Mouse (Mus musculus) MEL-GATA-1-ER (cell line): ENCODE data around the gene Dgcr2.

Experiments
- DNase-seq: peaks from one replicate; pipeline ENCODE4 v3.0.0-alpha.2; 2012; ENCODE audit warnings: low read depth; ENCODE audit errors: extremely low read depth

The Dgcr2 gene

GRCm38 (mm10) chr16:17911052-17911595 lies 12.8 kb upstream of the Dgcr2 start, which contains the start of gene Ess2:
Gene Ess2, minus strand, starts transcription at chr16:17911348.
- DNase-seq = peak; percentile 88

GRCm38 (mm10) chr16:17896091-17896490 lies 2.3 kb downstream of the Dgcr2 start:
- no peak for DNase-seq

DNA sequence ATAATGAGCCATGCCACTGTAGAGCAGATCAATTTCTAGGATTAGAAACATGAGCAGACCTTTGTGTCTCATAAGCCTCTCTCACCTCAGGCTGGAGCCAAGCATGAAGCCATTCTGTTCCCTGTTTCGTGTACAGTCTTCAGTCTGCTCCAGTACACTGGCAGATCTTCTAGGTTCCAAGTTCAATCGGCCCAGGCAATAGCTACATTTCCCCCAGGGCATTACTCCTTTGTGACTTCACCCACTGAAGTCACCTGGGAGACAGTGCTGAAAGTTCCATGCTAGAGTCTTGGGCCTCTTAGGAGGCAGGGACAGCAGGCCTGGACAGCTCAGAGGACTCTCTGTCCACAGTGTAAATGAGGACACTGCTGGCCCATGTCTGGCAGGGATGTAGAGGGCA lies 4.4 kb downstream of the Dgcr2 start, which contains the start of gene Tssk1:
Tssk1 (plus strand) TSS at position 301 of the 400 bp plus-strand sequence.
- DNase-seq = no peak

GRCm38 (mm10) chr16:17892606-17893005 lies 5.8 kb downstream of the Dgcr2 start:
- no peak for DNase-seq

DNA sequence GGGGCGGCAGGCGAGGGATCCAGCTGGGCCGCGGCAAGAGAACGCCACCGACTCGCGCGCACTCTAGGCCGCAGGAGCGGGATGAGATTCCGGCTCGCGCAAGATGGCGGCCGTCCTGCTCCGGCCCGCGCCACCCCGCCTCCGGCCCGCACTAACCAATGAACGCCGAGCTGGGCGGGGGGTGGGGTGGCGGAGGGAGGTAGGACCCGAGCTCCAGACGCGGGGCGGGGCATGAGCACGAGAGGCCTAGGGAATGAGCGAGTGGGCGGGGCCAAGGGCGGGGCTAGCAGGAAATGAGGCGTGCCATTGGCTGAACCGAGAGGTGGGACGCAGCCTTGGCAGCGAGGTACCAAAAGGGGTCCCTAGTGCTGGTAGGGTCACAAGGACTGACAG lies 6.8 kb downstream of the Dgcr2 start, which contains the start of gene Gm20518:
Gm20518 (minus strand) TSS at position 105 of the 393 bp plus-strand sequence.
- peak; percentile 78 for DNase-seq

DNA sequence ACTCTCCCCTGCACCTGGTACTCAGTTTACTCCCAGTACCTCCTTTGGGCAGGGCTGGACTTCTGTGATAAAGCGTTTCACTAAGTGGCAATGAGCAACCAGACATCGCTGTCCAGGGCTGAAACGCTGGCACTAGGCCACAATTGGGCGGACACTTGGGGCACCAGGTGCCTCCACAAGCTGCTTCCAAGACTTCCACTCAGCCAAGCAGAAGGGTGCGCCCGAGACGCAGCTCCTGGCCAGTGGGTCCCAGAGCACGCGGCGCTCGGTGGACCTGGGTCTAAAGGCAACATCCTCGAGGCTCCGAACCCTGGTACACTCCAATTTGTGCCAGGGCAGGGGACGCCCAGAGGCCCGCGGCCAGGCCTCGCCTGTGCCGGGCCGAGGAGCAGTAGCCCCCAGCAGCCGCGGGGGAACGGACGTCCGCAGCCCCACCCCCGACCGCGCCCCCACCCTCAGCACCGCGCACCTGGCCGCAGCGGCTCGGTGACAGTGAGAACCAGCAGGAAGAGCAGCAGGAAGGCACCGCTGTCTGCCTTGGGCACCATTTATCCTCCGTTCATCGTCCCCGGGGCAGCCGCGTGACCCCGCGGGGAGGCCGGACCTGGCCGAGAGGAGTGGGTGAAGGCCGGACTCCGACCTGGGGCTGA lies 7.3 kb downstream of the Dgcr2 start:
- peak; percentile 23 for DNase-seq

- no peak for DNase-seq
Measured at GRCm38 (mm10) chr16:17890342-17890727, 8.0 kb downstream of the Dgcr2 start.

DNA sequence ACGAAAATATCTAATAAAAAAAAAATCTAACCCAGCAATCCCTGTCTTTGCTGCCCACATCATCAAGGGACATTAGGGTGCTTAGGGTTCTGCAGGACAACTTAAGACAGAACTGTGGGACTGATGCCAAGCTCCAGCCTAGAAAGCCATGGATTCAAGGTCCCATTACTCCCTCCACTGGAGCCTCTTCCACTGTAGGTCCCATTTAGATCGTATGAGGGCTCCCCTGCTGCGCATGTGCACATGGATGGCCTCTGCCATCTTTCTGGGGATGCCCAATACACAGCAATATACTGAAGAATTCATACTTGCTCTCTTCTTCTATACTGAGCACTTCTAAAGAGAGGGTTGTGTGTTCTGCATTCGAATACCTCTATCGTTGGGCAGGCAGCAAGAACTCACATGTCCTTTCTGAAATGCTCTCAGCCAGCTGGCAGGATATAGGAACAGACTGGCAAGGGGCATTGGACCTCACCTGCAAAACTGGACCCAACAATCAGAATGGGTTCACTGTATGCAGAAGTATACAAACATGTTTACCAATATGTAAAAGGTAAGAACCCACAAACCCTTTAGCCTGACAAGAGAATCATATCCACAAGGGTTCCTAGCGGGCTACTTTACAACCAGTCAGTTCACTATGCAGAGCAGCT lies 8.5 kb downstream of the Dgcr2 start:
- DNase-seq = no peak

- DNase-seq = no peak
Measured at GRCm38 (mm10) chr16:17884116-17884515, 14.2 kb downstream of the Dgcr2 start.

DNA sequence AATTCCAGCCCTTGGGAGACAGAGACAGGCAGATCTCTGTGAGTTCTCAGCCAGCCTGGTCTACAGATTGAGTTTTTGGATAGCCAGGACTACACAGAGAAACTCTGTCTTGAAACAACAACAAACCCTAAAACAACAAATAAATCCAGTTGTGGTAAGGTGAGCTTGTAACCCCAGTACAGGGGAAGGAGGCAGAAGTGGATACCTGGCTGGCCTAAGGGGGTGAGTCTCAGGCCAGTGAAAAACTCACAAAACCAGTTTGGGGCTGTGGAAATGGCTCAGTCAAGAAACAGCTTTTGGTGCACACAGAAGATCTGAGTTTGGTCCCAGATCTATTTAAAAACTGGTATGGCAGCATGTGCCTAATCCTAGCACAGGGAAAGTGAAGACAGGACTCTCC lies 16.2 kb downstream of the Dgcr2 start:
- DNase-seq = no peak

- DNase-seq = no peak
Measured at GRCm38 (mm10) chr16:17879571-17879970, 18.8 kb downstream of the Dgcr2 start.

DNA sequence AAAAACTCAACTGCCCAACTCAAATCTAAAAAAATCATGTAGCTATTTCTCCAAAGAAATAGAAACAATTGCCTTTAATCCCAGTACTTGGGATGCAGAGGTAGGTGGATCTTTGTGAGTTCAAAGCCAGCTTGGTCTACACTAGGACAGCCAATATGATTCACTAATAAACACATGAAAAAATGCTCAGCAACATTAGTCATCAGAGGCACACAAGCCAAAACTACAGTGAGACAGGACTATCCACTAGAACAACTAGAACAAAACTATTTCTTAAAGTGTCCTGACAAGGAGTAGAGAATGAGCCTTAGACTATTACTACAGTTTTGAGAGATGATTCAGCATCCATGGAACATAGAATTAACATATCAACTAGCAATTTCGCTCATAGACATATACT lies 22.3 kb downstream of the Dgcr2 start:
- DNase-seq = no peak

DNA sequence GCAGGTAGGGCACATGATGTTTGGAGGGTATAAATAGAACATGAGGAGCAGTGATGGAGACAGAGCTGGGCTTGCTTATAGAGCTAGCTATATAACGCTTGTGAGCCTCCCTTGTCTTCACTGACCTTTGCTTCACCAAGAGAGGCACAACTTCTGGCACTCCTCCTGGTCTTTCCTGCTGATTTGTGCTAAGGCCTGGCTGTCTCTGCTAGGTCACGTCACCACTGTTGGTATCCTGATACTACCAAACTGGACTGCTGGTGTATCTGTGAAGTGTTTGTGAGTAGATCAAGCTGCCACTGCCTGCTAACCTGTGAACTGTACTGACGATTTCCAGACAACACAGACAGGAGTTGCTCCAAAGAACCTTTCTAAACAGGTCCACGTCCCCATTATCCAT lies 23.2 kb downstream of the Dgcr2 start:
- no peak for DNase-seq

- DNase-seq = no peak
Measured at GRCm38 (mm10) chr16:17872995-17873394, 25.4 kb downstream of the Dgcr2 start.

GRCm38 (mm10) chr16:17871248-17871647 lies 27.1 kb downstream of the Dgcr2 start:
- peak; percentile 66 for DNase-seq

- no peak for DNase-seq
Measured at GRCm38 (mm10) chr16:17865770-17866169, 32.6 kb downstream of the Dgcr2 start.

- no peak for DNase-seq
Measured at GRCm38 (mm10) chr16:17865293-17865692, 33.1 kb downstream of the Dgcr2 start.

- no peak for DNase-seq
Measured at GRCm38 (mm10) chr16:17858592-17858991, 39.8 kb downstream of the Dgcr2 start.

- DNase-seq = no peak
Measured at GRCm38 (mm10) chr16:17857157-17857556, 41.2 kb downstream of the Dgcr2 start.

GRCm38 (mm10) chr16:17853263-17853662 lies 45.1 kb downstream of the Dgcr2 start:
- no peak for DNase-seq

- DNase-seq = no peak
Measured at GRCm38 (mm10) chr16:17851860-17852259, 46.5 kb downstream of the Dgcr2 start.

GRCm38 (mm10) chr16:17851331-17851730 lies 47.0 kb downstream of the Dgcr2 start:
- DNase-seq = no peak

DNA sequence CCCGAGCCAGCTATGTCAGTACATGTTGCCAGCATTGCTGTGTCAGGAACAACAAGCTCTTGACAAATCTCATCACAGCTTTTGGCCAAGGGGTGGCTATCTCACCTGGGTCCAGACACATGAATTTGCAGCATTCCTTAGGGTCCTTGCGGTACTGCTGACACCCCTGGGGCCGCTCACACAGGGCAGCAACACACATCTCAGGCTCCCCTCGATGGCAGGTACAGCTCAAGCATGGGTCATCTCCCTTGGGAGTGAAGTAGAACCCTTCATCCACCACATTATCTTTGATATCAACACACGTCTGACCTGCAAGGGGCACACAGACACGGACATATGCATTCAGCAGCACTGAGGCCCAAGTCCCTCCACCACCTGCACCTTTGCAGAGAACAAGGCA lies 48.9 kb downstream of the Dgcr2 start:
- DNase-seq = no peak
